Mouse (Mus musculus) cerebellum, adult (tissue): ENCODE results near the gene Vwa7.
"Not testable (repeated sequence)": the region's sequence is repeated elsewhere in the genome, so short reads cannot be mapped to it uniquely, and the experiment has no call there.

Source experiments
- ATAC-seq: cut with Nextera tagmentation; 2 replicates; pipeline ENCODE4 v1.9.2; 2017; ENCODE audit warnings: mild to moderate bottlenecking, moderate library complexity, mixed read lengths; ENCODE audit not compliant: insufficient number of reproducible peaks, low FRiP score, low TSS enrichment

Gene Vwa7

GRCm38 (mm10) chr17:35020551-35020950 is 4.2 kb downstream of the Vwa7 start:
- no peak for ATAC-seq

- 0 out of 2 replicates have a peak, but pooled peaks have one; percentile 34 for ATAC-seq
Observed at GRCm38 (mm10) chr17:35021163-35021808, 4.9 kb downstream of the Vwa7 start.

- ATAC-seq: no peak
Observed at GRCm38 (mm10) chr17:35021842-35022477, 5.6 kb downstream of the Vwa7 start.

- ATAC-seq: no peak
Observed at GRCm38 (mm10) chr17:35022541-35023060, 6.2 kb downstream of the Vwa7 start.

- ATAC-seq: no peak
Observed at GRCm38 (mm10) chr17:35023221-35023620, 6.8 kb downstream of the Vwa7 start.

- ATAC-seq: no peak
Observed at GRCm38 (mm10) chr17:35023756-35024155, 7.4 kb downstream of the Vwa7 start.

- no peak for ATAC-seq
Observed at GRCm38 (mm10) chr17:35024261-35024660, 7.9 kb downstream of the Vwa7 start.

GRCm38 (mm10) chr17:35024691-35025488 is 8.5 kb downstream of the Vwa7 start:
- no peak for ATAC-seq

- no peak for ATAC-seq
Observed at GRCm38 (mm10) chr17:35026206-35026605, 9.8 kb downstream of the Vwa7 start.

GRCm38 (mm10) chr17:35027277-35028068 is 11.1 kb downstream of the Vwa7 start, which contains the start of gene Sapcd1:
Sapcd1 (minus strand) TSS chr17:35028016.
- ATAC-seq: no peak

- no peak for ATAC-seq
Observed at GRCm38 (mm10) chr17:35028315-35028714, 11.9 kb downstream of the Vwa7 start.

GRCm38 (mm10) chr17:35029691-35030532 is 13.5 kb downstream of the Vwa7 start:
- no peak for ATAC-seq

GRCm38 (mm10) chr17:35031272-35031671 is 14.9 kb downstream of the Vwa7 start:
- ATAC-seq: no peak

GRCm38 (mm10) chr17:35031880-35032279 is 15.5 kb downstream of the Vwa7 start:
- no peak for ATAC-seq

- ATAC-seq: no peak
Observed at GRCm38 (mm10) chr17:35032323-35032870, 16.0 kb downstream of the Vwa7 start.

GRCm38 (mm10) chr17:35033703-35034102 is 17.3 kb downstream of the Vwa7 start:
- not testable (repeated sequence) for ATAC-seq

- ATAC-seq: no peak
Observed at GRCm38 (mm10) chr17:35034896-35035295, 18.5 kb downstream of the Vwa7 start.

GRCm38 (mm10) chr17:35039121-35039873 is 22.9 kb downstream of the Vwa7 start:
- ATAC-seq: no peak
